Mouse (Mus musculus) cerebellum, adult 8-10 months (tissue): ENCODE results near the gene 4933406M09Rik.

Source experiments
- DNase-seq: peaks from one replicate; pipeline ENCODE4 v3.0.0; 2022

Gene 4933406M09Rik

GRCm38 (mm10) chr1:134385666-134386065, at the start of gene 4933406M09Rik:
TSS of gene 4933406M09Rik (plus strand) at chr1:134385940.
- DNase-seq, result no peak

GRCm38 (mm10) chr1:134336958-134337710, 48.6 kb upstream of the 4933406M09Rik start:
- DNase-seq, result peak; percentile 31

- DNase-seq, result peak; percentile 17
Observed at GRCm38 (mm10) chr1:134339162-134339561, 46.6 kb upstream of the 4933406M09Rik start.

GRCm38 (mm10) chr1:134339757-134340619, 45.8 kb upstream of the 4933406M09Rik start:
- DNase-seq, result no peak

GRCm38 (mm10) chr1:134341641-134342277, 44.0 kb upstream of the 4933406M09Rik start:
- no peak for DNase-seq

GRCm38 (mm10) chr1:134342278-134342664, 43.5 kb upstream of the 4933406M09Rik start:
- DNase-seq, result peak; percentile 70

GRCm38 (mm10) chr1:134342781-134343310, 42.9 kb upstream of the 4933406M09Rik start:
- DNase-seq, result peak; percentile 48

- DNase-seq, result peak; percentile 56
Observed at GRCm38 (mm10) chr1:134343567-134343966, 42.2 kb upstream of the 4933406M09Rik start.

GRCm38 (mm10) chr1:134344005-134344950, 41.5 kb upstream of the 4933406M09Rik start:
- DNase-seq, result peak; percentile 94

- DNase-seq, result no peak
Observed at GRCm38 (mm10) chr1:134345075-134345474, 40.7 kb upstream of the 4933406M09Rik start.

GRCm38 (mm10) chr1:134347791-134348190, 37.9 kb upstream of the 4933406M09Rik start:
- DNase-seq, result no peak

GRCm38 (mm10) chr1:134353326-134353725, 32.4 kb upstream of the 4933406M09Rik start:
- no peak for DNase-seq

GRCm38 (mm10) chr1:134357461-134357860, 28.3 kb upstream of the 4933406M09Rik start:
- no peak for DNase-seq

- DNase-seq, result peak; percentile 19
Observed at GRCm38 (mm10) chr1:134360656-134361055, 25.1 kb upstream of the 4933406M09Rik start.

GRCm38 (mm10) chr1:134361195-134361856, 24.4 kb upstream of the 4933406M09Rik start:
- DNase-seq, result no peak

- DNase-seq, result peak; percentile 96
Observed at GRCm38 (mm10) chr1:134361857-134362212, 23.9 kb upstream of the 4933406M09Rik start, which contains the start of gene Tmem183a. TSS of gene Tmem183a (minus strand) at chr1:134361979.

GRCm38 (mm10) chr1:134363194-134363593, 22.5 kb upstream of the 4933406M09Rik start:
- DNase-seq, result no peak

GRCm38 (mm10) chr1:134365491-134365890, 20.2 kb upstream of the 4933406M09Rik start:
- DNase-seq, result no peak

- DNase-seq, result peak; percentile 39
Observed at GRCm38 (mm10) chr1:134368777-134369337, 16.9 kb upstream of the 4933406M09Rik start.

- DNase-seq, result no peak
Observed at GRCm38 (mm10) chr1:134374124-134374523, 11.6 kb upstream of the 4933406M09Rik start.

GRCm38 (mm10) chr1:134381051-134381450, 4.7 kb upstream of the 4933406M09Rik start:
- DNase-seq, result no peak
